Mouse (Mus musculus) liver, adult 2 months (tissue): ENCODE measurements around the gene Fam19a1. TPM values are rescaled to one million over a fixed set of nuclear protein-coding genes. Genes with fewer than 3 reads are reported as not detected.

Source experiments
- DNase-seq: peaks from one replicate; pipeline ENCODE4 v3.0.0-alpha.2; 2011; ENCODE audit warnings: low read depth, low spot score; ENCODE audit errors: extremely low read depth
- H3K27ac ChIP-seq: fragments of 200-500 bp; replicated peaks from 2 replicates; pipeline ENCODE4 v1.5.1; 2012; ENCODE audit warnings: low read depth, mild to moderate bottlenecking, control low read depth, inconsistent platforms, low read length; ENCODE audit not compliant: insufficient read depth
- H3K27me3 ChIP-seq: fragments of 200-500 bp; 2 replicates; pipeline ENCODE4 v1.6.1; 2012; ENCODE audit warnings: mild to moderate bottlenecking, moderate library complexity, low read length, inconsistent platforms; ENCODE audit not compliant: control insufficient read depth, insufficient read depth
- H3K36me3 ChIP-seq: fragments of 200-500 bp; 2 replicates; pipeline ENCODE4 v1.6.1; 2012; ENCODE audit warnings: low read length, inconsistent platforms; ENCODE audit not compliant: control insufficient read depth, insufficient read depth
- H3K4me1 ChIP-seq: fragments of 200-500 bp; 2 replicates; pipeline ENCODE4 v1.6.1; 2011; ENCODE audit warnings: low read length; ENCODE audit not compliant: control insufficient read depth, insufficient read depth
- H3K4me3 ChIP-seq: fragments of 200-500 bp; 2 replicates; pipeline ENCODE4 v1.5.1; 2011; ENCODE audit warnings: low read depth, mild to moderate bottlenecking, control low read depth, low read length, moderate library complexity; ENCODE audit not compliant: insufficient read depth
- H3K79me2 ChIP-seq: fragments of 200-500 bp; 2 replicates; pipeline ENCODE4 v1.6.1; 2012; ENCODE audit warnings: inconsistent platforms, mild to moderate bottlenecking, low read length, moderate library complexity; ENCODE audit not compliant: control insufficient read depth, insufficient read depth
- H3K9ac ChIP-seq: fragments of 200-500 bp; 2 replicates; pipeline ENCODE4 v1.6.1; 2012; ENCODE audit warnings: low read depth, mild to moderate bottlenecking, control low read depth, inconsistent platforms, low read length
- CTCF ChIP-seq: fragments of 200-500 bp; IDR thresholded peaks from 2 replicates; pipeline ENCODE4 v1.5.1; 2011; ENCODE audit warnings: low read depth, low read length, control low read depth
- POLR2A ChIP-seq: fragments of 200-500 bp; IDR thresholded peaks from 2 replicates; pipeline ENCODE4 v1.6.1; 2011; ENCODE audit warnings: low read length, control low read depth; ENCODE audit not compliant: insufficient read depth; ENCODE audit errors: extremely low read depth
- WGBS: fragments of 180-500 bp; shearing (Covaris S2); methylation state at CpG from one replicate; pipeline ENCODE4 v1.1.7; 2018; 5-methylcytosine and 5-hydroxymethylcytosine counted together
- polyA plus RNA-seq: library from polyadenylated mRNA; depleted of rRNA; stranded (reverse); fragments of >200 nt; gene quantifications from 2 replicates; pipeline ENCODE4 v1.2.3, GENCODE M21; 2012; rRNA removed
- total RNA-seq: library from RNA; depleted of rRNA; stranded (reverse); fragments of >200 nt; gene quantifications from 2 replicates; pipeline ENCODE4 v1.2.3, GENCODE M21; 2014; rRNA removed

Fam19a1 gene
- 0.07 and 0.09 TPM in 2 replicates for total RNA-seq
- 0.04 TPM in 1 of 2 replicates, not detected in the other for polyA plus RNA-seq

DNA sequence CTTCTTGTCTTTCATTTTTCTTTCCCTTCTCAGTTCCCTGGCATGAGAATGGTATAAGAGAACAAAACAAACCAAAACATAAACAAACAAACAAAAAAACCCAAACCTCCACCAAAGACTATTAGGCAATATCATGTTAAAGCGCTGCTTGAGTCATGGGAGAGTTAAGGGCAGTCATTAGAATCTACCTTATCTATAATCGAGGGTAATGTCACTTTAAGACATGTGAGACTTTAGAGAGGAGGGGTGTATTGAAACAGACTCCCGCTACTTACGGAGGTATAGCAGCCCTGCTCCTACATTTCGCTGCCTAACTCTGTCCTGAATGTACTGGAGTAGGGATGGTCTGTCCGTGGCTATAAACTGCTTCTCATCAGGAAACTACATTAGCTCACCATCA, at the start of gene Fam19a1:
Fam19a1 (plus strand) TSS at position 301 of the 400 bp plus-strand sequence.
- DNase-seq = no peak
- Histone ChIP-seq H3K27ac (no peak within 1 kb of the TSS), H3K79me2 (no peaks in the 10 kb centered on the region), H3K4me3 (0 out of 2 replicates have a peak within 1 kb of the TSS, but pooled peaks have one; percentile 11), H3K36me3 (no peaks in the 10 kb centered on the region), H3K4me1 (peaks cover 2% of the 10 kb centered on the region; the same call in 1 of the 2 replicates), H3K9ac (no peak within 1 kb of the TSS), H3K27me3 (no peaks in the 10 kb centered on the region)
- TF ChIP-seq CTCF (no peak), POLR2A (no peak)
- 47% methylated on average over 6 of the region's 6 CpGs for WGBS

DNA sequence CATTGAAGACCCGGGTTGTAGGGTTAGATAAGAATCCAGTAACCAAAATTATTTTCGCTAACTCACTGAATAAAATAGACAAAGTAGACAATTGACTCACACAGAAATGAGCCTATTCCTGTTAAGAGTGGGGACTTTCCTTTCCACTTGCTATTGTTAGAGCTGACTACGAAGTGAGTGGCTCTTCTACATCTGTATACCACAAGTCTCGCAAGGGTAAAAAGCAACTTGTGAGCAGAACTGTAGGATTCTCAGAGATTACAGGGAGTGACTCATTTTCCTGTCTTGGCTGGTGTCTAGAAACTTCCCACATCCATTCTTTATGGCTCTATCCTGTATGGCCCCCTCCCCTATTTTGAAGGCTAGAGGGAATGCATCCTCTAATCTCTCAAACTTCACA, 41.9 kb upstream of the Fam19a1 start:
- H3K4me3 ChIP-seq = no peak overlapping the region
- no peak overlapping the region for H3K27ac ChIP-seq
- no peak for TF ChIP-seq CTCF
- TF ChIP-seq POLR2A = no peak
- no peaks in the 10 kb centered on the region for H3K27me3 ChIP-seq
- H3K79me2 ChIP-seq = no peaks in the 10 kb centered on the region
- 83% methylated on average over 4 of the region's 4 CpGs for WGBS
- no peak overlapping the region for H3K9ac ChIP-seq
- no peaks in the 10 kb centered on the region for H3K4me1 ChIP-seq
- no peaks in the 10 kb centered on the region for H3K36me3 ChIP-seq
- DNase-seq = no peak

- no peaks in the 10 kb centered on the region for H3K27me3 ChIP-seq
- H3K4me1 ChIP-seq = no peaks in the 10 kb centered on the region
- TF ChIP-seq CTCF (no peak), POLR2A (no peak)
- H3K4me3 ChIP-seq = no peak overlapping the region
- H3K36me3 ChIP-seq = no peaks in the 10 kb centered on the region
- H3K27ac ChIP-seq = no peak overlapping the region
- no peak overlapping the region for H3K9ac ChIP-seq
- no peaks in the 10 kb centered on the region for H3K79me2 ChIP-seq
- no peak for DNase-seq
These were observed 41.4 kb upstream of the Fam19a1 start for GRCm38 (mm10) chr6:96071567-96071966.

DNA sequence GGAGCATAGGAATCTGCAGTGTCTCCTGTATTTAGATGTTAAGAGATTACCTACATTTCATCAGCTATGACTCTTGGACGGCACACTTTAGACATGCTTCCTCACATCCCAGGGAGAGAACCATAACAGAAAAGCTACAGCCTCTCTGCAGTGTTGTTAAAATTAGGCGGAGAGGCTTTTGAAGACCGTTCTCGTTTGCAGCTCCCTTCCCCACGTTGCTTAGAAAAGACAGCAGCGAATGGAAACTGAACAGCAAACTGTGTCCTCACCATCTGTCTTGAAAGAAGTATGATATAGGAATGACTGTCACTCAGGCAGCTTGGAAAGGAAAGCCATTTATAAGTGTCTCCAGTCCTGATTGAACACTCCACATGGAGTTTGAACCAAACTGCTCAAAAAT, 23.0 kb upstream of the Fam19a1 start:
- Histone ChIP-seq H3K27me3 (no peaks in the 10 kb centered on the region), H3K9ac (no peak overlapping the region), H3K4me1 (no peaks in the 10 kb centered on the region), H3K4me3 (no peak overlapping the region), H3K79me2 (no peaks in the 10 kb centered on the region), H3K27ac (no peak overlapping the region), H3K36me3 (no peaks in the 10 kb centered on the region)
- no peak for TF ChIP-seq CTCF
- TF ChIP-seq POLR2A = no peak
- WGBS = 87% methylated on average over 6 of the region's 6 CpGs
- DNase-seq = no peak

GRCm38 (mm10) chr6:96093716-96094115, 19.2 kb upstream of the Fam19a1 start:
- no peak overlapping the region for H3K9ac ChIP-seq
- no peaks in the 10 kb centered on the region for H3K4me1 ChIP-seq
- H3K79me2 ChIP-seq = no peaks in the 10 kb centered on the region
- DNase-seq = no peak
- TF ChIP-seq CTCF (no peak), POLR2A (no peak)
- no peaks in the 10 kb centered on the region for H3K27me3 ChIP-seq
- no peak overlapping the region for H3K27ac ChIP-seq
- no peaks in the 10 kb centered on the region for H3K36me3 ChIP-seq
- 97% methylated on average over 1 of the region's 1 CpGs for WGBS
- no peak overlapping the region for H3K4me3 ChIP-seq

DNA sequence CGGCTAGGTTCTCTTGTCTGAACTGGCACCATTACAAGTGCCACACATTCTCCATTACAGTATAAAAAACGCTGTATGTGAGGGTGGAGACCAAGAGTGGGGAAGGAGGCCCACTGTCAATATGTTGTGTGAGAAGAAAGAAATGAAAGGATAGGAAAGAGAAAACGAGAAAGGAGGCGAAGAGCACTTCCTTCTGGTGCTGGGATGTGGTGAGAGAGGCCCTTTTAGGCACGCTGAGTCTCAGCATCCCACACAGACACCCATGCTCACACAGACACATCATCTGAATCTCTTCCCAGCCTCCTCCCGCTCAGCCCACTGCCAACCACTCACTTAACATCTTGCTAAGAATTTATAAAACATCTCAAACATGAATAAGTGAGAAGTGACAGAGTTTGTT, 14.7 kb upstream of the Fam19a1 start:
- Histone ChIP-seq H3K4me3 (no peak overlapping the region), H3K27ac (no peak overlapping the region), H3K9ac (no peak overlapping the region), H3K4me1 (no peaks in the 10 kb centered on the region), H3K36me3 (no peaks in the 10 kb centered on the region), H3K79me2 (no peaks in the 10 kb centered on the region), H3K27me3 (no peaks in the 10 kb centered on the region)
- WGBS = 77% methylated on average over 6 of the region's 6 CpGs
- TF ChIP-seq CTCF (no peak), POLR2A (no peak)
- no peak for DNase-seq
